Mouse (Mus musculus) hindbrain, embryonic 12.5 days (tissue): Measurements from ENCODE around the gene Ptcra. TPM values are rescaled to one million over a fixed set of nuclear protein-coding genes. Genes with fewer than 3 reads are reported as not detected.
A peak's percentile ranks its signal among the peaks of the same experiment; 100 is the strongest.

Source experiments
- ATAC-seq: fragments of 200-750 bp; cut with Nextera tagmentation; 2 replicates; pipeline ENCODE4 v1.8.0; 2017; ENCODE audit warnings: moderate TSS enrichment; ENCODE audit not compliant: low FRiP score
- H3K27ac ChIP-seq: fragments of 300-500 bp; sonication (generic); 2 replicates; pipeline ENCODE4 v1.5.1; 2016; ENCODE audit warnings: mild to moderate bottlenecking
- H3K27me3 ChIP-seq: fragments of 300-500 bp; sonication (generic); 2 replicates; pipeline ENCODE4 v1.6.1; 2016; ENCODE audit warnings: mild to moderate bottlenecking
- H3K36me3 ChIP-seq: fragments of 300-500 bp; sonication (generic); 2 replicates; pipeline ENCODE4 v1.6.1; 2016; ENCODE audit warnings: mild to moderate bottlenecking
- H3K4me1 ChIP-seq: fragments of 300-500 bp; sonication (generic); 2 replicates; pipeline ENCODE4 v1.6.1; 2016
- H3K4me2 ChIP-seq: fragments of 300-500 bp; sonication (generic); replicated peaks from 2 replicates; pipeline ENCODE4 v1.6.1; 2016; ENCODE audit warnings: mild to moderate bottlenecking
- H3K4me3 ChIP-seq: fragments of 300-500 bp; sonication (generic); 2 replicates; pipeline ENCODE4 v1.5.1; 2016; ENCODE audit warnings: mild to moderate bottlenecking
- H3K9ac ChIP-seq: fragments of 300-500 bp; sonication (generic); 2 replicates; pipeline ENCODE4 v1.6.1; 2016; ENCODE audit warnings: mild to moderate bottlenecking, moderate library complexity
- H3K9me3 ChIP-seq: fragments of 300-500 bp; sonication (generic); replicated peaks from 2 replicates; pipeline ENCODE4 v1.6.1; 2016; ENCODE audit warnings: mild to moderate bottlenecking
- WGBS: fragments of 180-500 bp; shearing (Covaris S2); methylation state at CpG from one replicate; pipeline ENCODE4 v1.1.7; 2016; 5-methylcytosine and 5-hydroxymethylcytosine counted together
- polyA plus RNA-seq: library from polyadenylated mRNA; unstranded; fragments of >200 nt; fragmentation: Nextera tagmentation; extraction: Ambion mirVana; gene quantifications from 2 replicates; pipeline ENCODE4 v1.2.1, GENCODE M21; 2016

Gene Ptcra
- polyA plus RNA-seq, 1 experiment from 2014 or later, result 0.17 TPM

DNA sequence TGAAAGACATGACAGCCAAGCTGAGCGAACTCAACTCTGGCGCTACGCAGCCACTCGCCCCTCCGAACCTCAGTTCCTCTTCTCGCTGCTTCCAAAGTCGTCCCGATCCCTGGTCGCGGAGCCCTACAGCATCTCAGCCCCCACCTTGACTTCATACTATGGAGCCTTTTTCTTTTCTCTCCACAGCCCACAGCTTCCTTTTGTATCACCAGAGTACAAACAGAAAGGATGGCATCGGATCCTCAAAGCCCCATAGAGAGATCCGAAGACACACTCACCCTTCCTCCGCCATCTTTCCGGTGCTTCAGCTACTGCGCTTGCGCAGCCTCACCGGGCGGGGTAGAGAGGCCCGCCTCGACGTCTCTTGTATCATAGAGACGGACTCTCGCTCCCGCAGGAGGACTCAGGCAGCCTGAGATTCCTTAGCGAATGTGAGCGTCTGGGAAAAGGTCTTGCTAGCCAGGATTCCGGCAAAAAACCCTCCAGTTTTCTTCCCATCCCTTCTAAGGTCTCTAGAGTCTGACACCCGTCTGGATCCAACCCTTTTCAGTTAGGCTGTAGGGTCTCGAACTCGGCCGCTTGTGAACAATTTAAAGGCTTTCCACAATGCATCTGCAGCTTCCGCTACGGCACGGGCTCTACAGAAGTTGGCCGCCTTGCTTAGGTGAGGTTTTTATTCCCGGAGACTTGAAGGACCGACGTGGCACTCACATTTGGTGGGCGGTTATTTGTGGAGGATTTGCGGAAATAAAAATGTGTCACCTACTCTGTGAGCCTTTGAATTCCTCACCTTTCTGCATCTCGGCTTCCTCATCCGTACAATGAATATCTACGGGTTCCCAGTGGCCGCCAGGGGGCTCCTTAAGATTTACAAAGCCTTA lies 19.1 kb upstream of the Ptcra start, which contains the start of gene Rpl7l1:
Gene Rpl7l1 (minus strand): TSS at position 332 of the 881 bp plus-strand sequence.
- no peaks in the 10 kb centered on the region for H3K27me3 ChIP-seq
- 1% methylated on average over 44 of the region's 44 CpGs for WGBS
- peaks cover 31% of the 10 kb centered on the region for H3K36me3 ChIP-seq
- H3K9me3 ChIP-seq, result no peaks in the 10 kb centered on the region
- peak within 1 kb of the TSS; percentile 63 for H3K4me2 ChIP-seq
- peak within 1 kb of the TSS; percentile 92 for H3K27ac ChIP-seq
- H3K9ac ChIP-seq, result peak within 1 kb of the TSS; percentile 80
- peak within 1 kb of the TSS; percentile 69 for H3K4me3 ChIP-seq
- ATAC-seq, result peak; percentile 96
- peaks cover 12% of the 10 kb centered on the region for H3K4me1 ChIP-seq

DNA sequence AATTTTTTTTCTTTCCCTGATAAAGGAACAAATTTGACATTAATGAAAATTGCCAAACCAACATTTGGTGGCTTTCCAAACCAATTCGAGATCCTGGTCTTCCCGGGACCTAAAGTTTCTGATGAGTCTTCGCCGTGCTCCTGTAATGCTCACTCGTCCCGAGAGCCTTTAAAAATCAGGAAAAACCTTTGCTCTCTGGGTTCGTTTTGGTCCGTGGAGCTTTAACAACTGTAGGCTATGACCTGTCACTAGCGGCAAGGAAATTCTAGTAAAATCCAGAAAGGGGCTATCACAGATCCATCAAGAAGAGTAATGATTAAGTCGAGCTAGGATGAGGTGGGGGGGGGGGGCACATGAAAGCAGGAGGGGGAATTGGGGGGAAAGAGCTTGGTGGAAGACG lies 18.4 kb upstream of the Ptcra start:
- Histone ChIP-seq H3K4me3 (peak overlapping the region; percentile 69), H3K4me2 (peak overlapping the region; percentile 63), H3K27me3 (no peaks in the 10 kb centered on the region), H3K9me3 (no peaks in the 10 kb centered on the region), H3K9ac (peak overlapping the region; percentile 80), H3K36me3 (peaks cover 37% of the 10 kb centered on the region), H3K4me1 (peaks cover 12% of the 10 kb centered on the region), H3K27ac (peak overlapping the region; percentile 92)
- 6% methylated on average over 11 of the region's 11 CpGs for WGBS
- ATAC-seq, result no peak; the same call in 1 of the 2 replicates

DNA sequence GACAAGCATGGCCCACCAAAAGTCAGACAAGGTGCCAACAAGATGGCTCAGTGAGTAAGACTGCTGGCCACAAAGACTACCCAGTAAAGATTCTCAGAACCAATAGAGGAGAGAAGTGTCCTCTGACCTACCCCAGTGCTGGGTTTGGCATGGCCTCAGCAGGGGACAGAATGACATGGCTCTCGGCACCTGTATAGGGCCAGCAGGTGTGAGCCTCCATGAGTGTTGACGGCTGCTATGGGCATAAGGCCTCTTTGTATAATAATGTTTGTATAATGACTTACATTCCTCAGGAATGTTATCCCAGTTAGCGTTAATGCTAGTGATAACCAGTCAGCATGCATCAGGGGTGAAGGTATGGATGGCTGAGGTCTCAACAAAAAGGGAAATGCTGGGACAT lies 12.6 kb upstream of the Ptcra start:
- no peak for ATAC-seq
- peaks cover 66% of the 10 kb centered on the region for H3K36me3 ChIP-seq

DNA sequence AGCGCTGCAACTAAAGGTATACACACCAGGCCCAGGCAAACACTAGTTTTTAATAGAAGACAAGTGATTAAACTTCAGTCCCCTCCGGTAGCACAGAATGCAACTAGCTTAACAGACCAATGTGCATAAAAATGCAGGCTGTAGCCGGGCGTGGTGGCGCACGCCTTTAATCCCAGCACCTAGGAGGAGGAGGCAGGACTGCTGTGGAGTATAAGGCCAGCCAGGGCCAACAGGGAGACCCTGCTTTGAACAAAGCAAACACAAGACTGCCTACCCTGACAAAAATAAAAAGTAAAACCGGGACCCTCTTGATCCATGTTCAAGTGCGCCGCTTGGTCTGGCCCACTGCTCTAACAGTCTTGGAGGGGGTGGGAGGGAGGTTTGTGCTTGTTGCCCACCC lies 11.6 kb upstream of the Ptcra start:
- Histone ChIP-seq H3K27me3 (no peaks in the 10 kb centered on the region), H3K4me2 (no peak overlapping the region), H3K9me3 (no peaks in the 10 kb centered on the region), H3K9ac (no peak overlapping the region), H3K27ac (no peak overlapping the region), H3K4me3 (no peak overlapping the region), H3K4me1 (peaks cover 19% of the 10 kb centered on the region), H3K36me3 (peaks cover 59% of the 10 kb centered on the region)
- no peak for ATAC-seq
- WGBS, result 94% methylated on average over 9 of the region's 9 CpGs

More for the DNA sequence above, 12.6 kb upstream of the Ptcra start:
- H3K4me3 ChIP-seq, result no peak overlapping the region
- H3K4me1 ChIP-seq, result peaks cover 24% of the 10 kb centered on the region
- no peak overlapping the region for H3K27ac ChIP-seq
- no peak overlapping the region for H3K9ac ChIP-seq
- H3K27me3 ChIP-seq, result no peaks in the 10 kb centered on the region
- no peaks in the 10 kb centered on the region for H3K9me3 ChIP-seq
- 83% methylated on average over 3 of the region's 3 CpGs for WGBS
- H3K4me2 ChIP-seq, result no peak overlapping the region

DNA sequence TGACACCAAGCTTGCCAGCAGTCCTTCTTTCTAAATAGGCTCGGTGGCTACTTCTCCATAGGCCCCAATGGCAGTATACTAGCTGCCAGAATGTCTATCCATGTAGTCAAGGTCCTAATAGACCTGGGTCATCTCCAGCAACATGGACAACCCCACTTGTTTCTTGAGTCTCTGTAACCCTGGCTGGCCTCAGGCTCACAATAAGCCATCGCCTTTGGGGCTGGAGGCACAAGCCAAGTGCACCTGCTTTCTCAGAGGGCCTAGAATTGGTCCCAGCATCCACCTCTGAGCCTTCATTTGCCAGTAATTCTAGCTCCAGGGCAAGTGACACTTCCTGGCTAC lies 10.6 kb upstream of the Ptcra start:
- Histone ChIP-seq H3K27me3 (no peaks in the 10 kb centered on the region), H3K4me1 (peaks cover 19% of the 10 kb centered on the region), H3K27ac (no peak overlapping the region), H3K4me2 (peak overlapping the region; percentile 89), H3K9ac (no peak overlapping the region), H3K9me3 (no peaks in the 10 kb centered on the region), H3K36me3 (peaks cover 50% of the 10 kb centered on the region), H3K4me3 (peak overlapping the region; percentile 81; the same call in 1 of the 2 replicates)
- 47% methylated on average over 2 of the region's 2 CpGs for WGBS
- ATAC-seq, result no peak

DNA sequence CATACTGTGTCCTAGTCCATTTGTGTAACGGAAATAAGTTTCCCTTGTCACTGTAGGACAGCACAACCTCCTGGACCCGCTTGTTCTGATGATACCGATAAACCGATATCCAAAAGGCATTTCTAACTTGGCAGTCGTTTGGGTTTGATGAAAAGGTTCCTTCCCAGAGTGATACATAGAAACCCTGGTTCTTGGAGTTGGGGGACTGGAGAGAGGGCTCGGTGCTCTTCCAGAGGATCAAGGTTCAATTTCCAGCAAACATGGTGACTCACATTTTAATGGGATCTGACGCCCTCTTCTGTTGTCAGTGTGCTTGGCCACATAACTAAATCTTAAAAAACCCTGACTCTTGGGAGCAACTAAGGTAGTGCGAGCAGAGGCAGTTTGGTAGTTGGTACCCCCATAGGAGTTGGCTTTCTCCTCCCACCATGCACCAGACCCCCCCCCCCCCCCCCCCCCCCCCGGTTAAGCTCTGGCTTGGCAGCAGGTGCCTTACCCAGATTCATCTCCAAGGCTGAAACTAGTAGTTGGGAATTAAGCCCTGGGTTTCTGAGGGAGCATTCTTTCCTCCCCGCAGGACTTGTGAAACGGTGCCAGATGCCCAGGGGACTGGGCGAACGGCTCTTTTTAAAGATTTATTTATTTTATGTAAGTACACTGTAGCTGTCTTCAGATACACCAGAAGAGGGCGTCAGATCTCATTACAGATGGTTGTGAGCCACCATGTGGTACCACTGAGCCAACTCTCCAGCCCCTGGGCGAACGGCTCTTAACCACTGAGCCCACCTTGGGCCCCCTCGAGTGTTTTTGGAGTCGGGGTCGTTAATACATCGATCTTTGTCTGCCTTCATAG lies 10.0 kb upstream of the Ptcra start:
- H3K27ac ChIP-seq, result 0 out of 2 replicates have a peak overlapping the region, but pooled peaks have one; percentile 69
- H3K9me3 ChIP-seq, result no peaks in the 10 kb centered on the region
- peak overlapping the region; percentile 81 for H3K4me3 ChIP-seq
- peak overlapping the region; percentile 89 for H3K4me2 ChIP-seq
- peaks cover 44% of the 10 kb centered on the region for H3K36me3 ChIP-seq
- WGBS, result 8% methylated on average over 19 of the region's 20 CpGs
- no peaks in the 10 kb centered on the region for H3K27me3 ChIP-seq
- ATAC-seq, result no peak
- peaks cover 19% of the 10 kb centered on the region for H3K4me1 ChIP-seq
- peak overlapping the region; percentile 80 for H3K9ac ChIP-seq

DNA sequence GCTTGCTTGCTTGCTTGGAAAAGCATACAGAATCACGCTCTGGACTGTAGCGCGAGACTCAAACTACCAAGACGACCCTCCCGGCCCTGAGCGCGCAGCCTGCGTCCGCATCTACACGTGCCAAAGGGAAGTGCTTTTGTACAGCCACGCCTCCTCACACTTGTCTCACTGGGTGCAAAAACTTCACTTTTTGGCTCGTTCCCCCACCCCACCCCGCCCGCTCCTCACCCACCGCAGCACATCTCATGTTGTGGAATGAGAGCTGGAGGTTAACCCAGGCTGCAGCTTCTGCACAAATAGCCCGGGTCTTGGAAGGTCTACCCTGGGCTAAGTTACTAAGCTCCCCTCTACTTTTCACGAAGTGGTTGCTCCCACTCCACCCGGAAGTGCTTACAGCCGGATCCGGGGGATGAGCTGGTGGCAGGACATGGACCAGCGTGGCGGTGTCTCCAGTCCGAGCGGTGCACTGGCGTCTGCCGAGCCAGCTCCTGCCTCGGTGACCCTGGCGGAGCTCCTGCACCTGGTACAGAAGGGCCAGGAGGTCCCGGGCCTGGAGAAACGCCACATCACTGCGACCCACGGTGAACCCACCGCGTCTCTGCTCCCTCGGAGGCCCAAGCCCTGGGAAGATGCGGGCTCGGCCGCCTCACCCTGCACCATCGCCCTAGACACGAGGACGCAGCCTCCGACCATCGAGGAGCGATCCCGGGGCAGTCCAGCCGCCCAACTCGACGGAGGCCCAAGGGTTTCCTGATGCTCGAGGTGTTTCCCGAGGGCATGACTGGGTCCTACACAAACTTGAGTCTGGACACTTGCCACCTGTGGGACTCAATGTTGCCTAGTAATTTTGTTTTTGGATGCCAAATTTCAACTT lies 9.1 kb upstream of the Ptcra start, which contains the start of gene 2310039H08Rik:
Gene 2310039H08Rik (plus strand): TSS at position 232 of the 874 bp plus-strand sequence.
- peaks cover 19% of the 10 kb centered on the region for H3K4me1 ChIP-seq
- peak within 1 kb of the TSS; percentile 81 for H3K4me3 ChIP-seq
- peak within 1 kb of the TSS; percentile 80 for H3K9ac ChIP-seq
- ATAC-seq, result peak; percentile 93
- WGBS, result under 1% methylated on average over 50 of the region's 50 CpGs
- no peaks in the 10 kb centered on the region for H3K27me3 ChIP-seq
- peak within 1 kb of the TSS; percentile 69 for H3K27ac ChIP-seq
- no peaks in the 10 kb centered on the region for H3K9me3 ChIP-seq
- H3K36me3 ChIP-seq, result peaks cover 35% of the 10 kb centered on the region
- H3K4me2 ChIP-seq, result peak within 1 kb of the TSS; percentile 89

DNA sequence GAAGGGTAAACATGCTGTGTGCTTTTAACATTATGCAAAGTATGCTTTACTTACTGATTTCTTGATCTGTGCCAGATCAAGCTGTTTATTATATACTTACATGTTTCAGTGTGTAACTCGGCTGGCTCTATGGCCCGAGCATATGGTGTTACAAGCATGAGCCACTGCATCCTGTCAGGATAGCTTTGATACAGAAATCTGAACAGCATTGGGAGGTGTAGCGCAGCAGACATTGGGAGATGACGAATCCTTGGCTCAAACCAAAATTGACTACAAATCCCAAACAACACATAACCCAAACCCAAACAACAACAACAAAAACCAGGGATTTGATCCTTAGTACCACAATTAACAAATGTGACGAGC lies 8.5 kb upstream of the Ptcra start:
- H3K4me3 ChIP-seq, result peak overlapping the region; percentile 81
- H3K36me3 ChIP-seq, result peaks cover 29% of the 10 kb centered on the region
- peaks cover 19% of the 10 kb centered on the region for H3K4me1 ChIP-seq
- H3K9ac ChIP-seq, result peak overlapping the region; percentile 80
- ATAC-seq, result peak; percentile 38; the same call in 1 of the 2 replicates
- H3K9me3 ChIP-seq, result no peaks in the 10 kb centered on the region
- no peaks in the 10 kb centered on the region for H3K27me3 ChIP-seq
- WGBS, result 7% methylated on average over 5 of the region's 5 CpGs
- H3K27ac ChIP-seq, result peak overlapping the region; percentile 69; the same call in 1 of the 2 replicates
- H3K4me2 ChIP-seq, result peak overlapping the region; percentile 89

DNA sequence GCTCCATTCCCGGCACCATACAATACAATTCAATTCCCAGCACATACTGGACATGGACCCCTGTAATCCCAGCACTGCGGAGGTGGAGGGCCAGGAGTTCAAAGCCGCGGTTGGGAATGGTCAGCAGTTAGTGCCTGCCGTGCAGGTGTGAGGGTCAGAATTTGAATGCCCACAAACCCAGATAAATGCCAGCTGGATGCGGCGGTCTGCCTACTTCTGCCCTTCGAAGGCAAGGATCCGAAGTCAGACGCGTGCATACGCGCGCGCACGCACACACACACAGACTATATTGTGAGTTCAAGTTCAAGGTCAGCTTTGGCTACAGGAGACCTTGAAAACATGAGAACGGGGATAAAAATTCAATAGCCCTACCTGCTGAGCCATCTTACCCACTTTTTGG lies 8.1 kb upstream of the Ptcra start:
- no peak for ATAC-seq
- WGBS, result 73% methylated on average over 17 of the region's 17 CpGs
- H3K9me3 ChIP-seq, result no peaks in the 10 kb centered on the region
- peak overlapping the region; percentile 81; the same call in 1 of the 2 replicates for H3K4me3 ChIP-seq
- peak overlapping the region; percentile 80 for H3K9ac ChIP-seq
- no peak overlapping the region for H3K27ac ChIP-seq
- no peaks in the 10 kb centered on the region for H3K27me3 ChIP-seq
- H3K36me3 ChIP-seq, result peaks cover 26% of the 10 kb centered on the region
- peak overlapping the region; percentile 89 for H3K4me2 ChIP-seq
- H3K4me1 ChIP-seq, result peaks cover 19% of the 10 kb centered on the region

DNA sequence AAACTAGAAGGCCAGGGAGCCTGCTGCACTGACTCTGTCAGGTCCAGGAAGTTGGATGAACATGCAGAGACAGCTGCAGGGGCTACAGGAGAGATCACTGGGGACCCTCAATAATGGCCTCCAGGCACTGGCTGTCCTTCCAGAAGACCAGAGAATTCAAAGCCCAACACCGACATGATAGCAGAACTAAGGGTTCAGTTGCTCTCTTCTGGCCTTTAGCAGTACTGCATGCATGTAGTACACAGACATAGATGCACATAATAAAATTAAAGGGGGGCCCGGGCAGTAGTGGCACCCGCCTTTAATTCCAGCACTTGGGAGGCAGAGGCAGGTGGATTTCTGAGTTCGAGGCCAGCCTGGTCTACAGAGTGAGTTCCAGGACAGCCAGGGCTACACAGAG lies 7.5 kb upstream of the Ptcra start:
- H3K4me1 ChIP-seq, result peaks cover 19% of the 10 kb centered on the region
- H3K4me2 ChIP-seq, result no peak overlapping the region
- ATAC-seq, result no peak
- H3K27me3 ChIP-seq, result no peaks in the 10 kb centered on the region
- no peak overlapping the region for H3K4me3 ChIP-seq
- H3K9ac ChIP-seq, result no peak overlapping the region
- 87% methylated on average over 4 of the region's 4 CpGs for WGBS
- H3K36me3 ChIP-seq, result peaks cover 21% of the 10 kb centered on the region
- no peaks in the 10 kb centered on the region for H3K9me3 ChIP-seq
- no peak overlapping the region for H3K27ac ChIP-seq

DNA sequence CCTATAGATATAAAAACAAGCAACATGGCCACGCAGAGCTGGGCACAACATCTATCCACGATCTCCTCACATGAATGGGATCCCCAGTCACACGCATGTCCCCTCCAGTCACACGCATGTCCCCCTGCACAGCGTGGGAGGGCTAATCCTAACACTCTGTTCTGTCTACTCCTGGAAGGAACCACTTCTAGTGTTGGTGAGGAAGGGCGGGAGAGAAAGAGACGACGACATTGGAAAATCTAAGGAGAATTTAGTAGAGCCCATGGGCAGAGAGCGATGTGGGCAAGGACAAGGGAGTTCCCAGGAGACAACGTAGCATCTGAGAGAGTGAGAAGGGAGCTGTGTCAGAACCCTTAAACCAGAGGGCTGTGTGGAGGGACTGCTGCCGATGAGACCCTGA lies 7.0 kb upstream of the Ptcra start:
- Histone ChIP-seq H3K27me3 (no peaks in the 10 kb centered on the region), H3K9me3 (no peaks in the 10 kb centered on the region), H3K4me3 (no peak overlapping the region), H3K27ac (no peak overlapping the region), H3K9ac (no peak overlapping the region), H3K4me2 (no peak overlapping the region), H3K36me3 (peaks cover 16% of the 10 kb centered on the region), H3K4me1 (peaks cover 19% of the 10 kb centered on the region)
- WGBS, result 91% methylated on average over 11 of the region's 11 CpGs
- no peak for ATAC-seq
